Mouse (Mus musculus) gastrocnemius, adult 18-20 months (tissue): ENCODE results near the gene Cobll1. TPM values are rescaled to one million over a fixed set of nuclear protein-coding genes. Genes with fewer than 3 reads are reported as not detected.
A peak's percentile ranks its signal among the peaks of the same experiment; 100 is the strongest.

Experiments
- DNase-seq: peaks from one replicate; pipeline ENCODE4 v3.0.0; 2021; ENCODE audit warnings: low spot score
- total RNA-seq, 2 experiments: library from RNA; stranded (reverse); gene quantifications; 2 replicates each; pipeline ENCODE4 v1.2.3; 2021

Cobll1 gene
- total RNA-seq, 2 experiments from 2014 or later = 5.5 to 8.8 TPM

DNA sequence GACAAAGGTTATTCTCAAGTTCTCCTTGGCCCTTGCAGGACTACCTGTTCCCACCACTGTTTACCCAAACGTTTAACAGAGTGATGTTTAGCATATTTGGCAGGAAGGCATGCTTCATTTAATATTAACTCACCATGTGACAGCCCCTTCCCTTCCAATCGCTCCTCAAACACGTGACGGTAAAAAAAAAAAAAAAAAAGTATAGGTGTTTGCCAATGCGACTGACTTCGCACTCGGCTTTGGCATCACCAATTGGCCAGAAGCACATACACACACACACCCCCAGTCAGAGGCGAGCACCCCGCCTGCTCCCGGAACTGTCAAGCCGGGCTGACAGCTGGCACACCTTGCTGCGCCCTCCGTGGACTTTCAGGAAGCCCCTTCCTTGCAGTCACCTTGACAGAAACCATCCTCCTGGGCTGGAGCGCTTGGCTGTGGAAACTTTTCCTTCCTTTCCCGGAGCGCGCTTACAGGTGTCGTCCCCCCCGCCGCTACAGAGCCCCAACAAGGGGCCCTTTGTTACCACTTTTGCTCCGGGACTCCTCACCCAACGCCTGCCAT, 1.5 kb downstream of the Cobll1 start:
- peak; percentile 14 for DNase-seq

GRCm38 (mm10) chr2:65237116-65237515, 2.1 kb downstream of the Cobll1 start:
- DNase-seq = no peak

DNA sequence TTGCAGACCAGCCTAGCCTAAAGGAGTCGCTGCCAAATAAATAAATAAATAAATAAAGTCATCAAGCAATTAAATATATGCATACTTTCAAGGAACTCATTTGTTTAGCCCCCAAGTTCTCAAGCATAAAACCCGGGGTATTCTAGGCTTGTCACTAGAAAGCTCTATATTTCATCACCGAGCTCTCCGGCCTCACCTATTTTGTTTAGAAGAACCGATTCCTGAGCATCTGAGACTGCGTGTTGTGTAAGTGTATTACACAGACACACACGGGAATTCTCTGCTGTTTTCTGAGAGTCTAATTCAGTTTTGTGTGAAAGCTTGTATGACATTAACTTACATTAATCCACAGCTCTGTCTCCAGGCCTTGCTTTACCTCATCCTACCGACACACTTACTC, 2.6 kb downstream of the Cobll1 start:
- no peak for DNase-seq

- no peak for DNase-seq
Observed at GRCm38 (mm10) chr2:65232756-65233535, 6.3 kb downstream of the Cobll1 start.

- DNase-seq = peak; percentile 13
Observed at GRCm38 (mm10) chr2:65228426-65228825, 10.8 kb downstream of the Cobll1 start.

- no peak for DNase-seq
Observed at GRCm38 (mm10) chr2:65227898-65228290, 11.3 kb downstream of the Cobll1 start.

GRCm38 (mm10) chr2:65227154-65227897, 11.9 kb downstream of the Cobll1 start:
- no peak for DNase-seq

GRCm38 (mm10) chr2:65226494-65226893, 12.7 kb downstream of the Cobll1 start:
- DNase-seq = no peak

GRCm38 (mm10) chr2:65223956-65224735, 15.1 kb downstream of the Cobll1 start:
- no peak for DNase-seq

DNA sequence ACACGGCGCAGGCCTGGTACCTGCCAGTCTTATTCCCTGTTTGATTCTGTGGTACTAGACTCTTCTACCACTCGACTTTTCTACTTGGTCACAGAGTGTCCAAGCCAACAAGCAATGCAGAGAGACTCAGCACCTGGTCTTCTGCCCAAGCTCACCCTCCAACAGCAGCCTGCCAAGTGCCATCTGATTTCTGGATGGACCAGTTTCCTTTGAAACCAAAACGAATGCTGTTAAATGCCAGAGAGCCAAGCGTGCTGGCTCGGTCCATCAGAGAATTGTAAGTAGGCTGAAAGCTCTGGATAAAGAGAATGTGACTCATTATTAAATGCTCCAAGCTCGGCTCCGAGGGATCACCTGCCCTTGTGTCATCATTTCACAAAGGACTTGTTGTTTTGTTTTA, 16.2 kb downstream of the Cobll1 start:
- peak; percentile 14 for DNase-seq

- DNase-seq = no peak
Observed at GRCm38 (mm10) chr2:65221646-65222045, 17.6 kb downstream of the Cobll1 start.

GRCm38 (mm10) chr2:65220563-65220962, 18.6 kb downstream of the Cobll1 start:
- DNase-seq = peak; percentile 64

DNA sequence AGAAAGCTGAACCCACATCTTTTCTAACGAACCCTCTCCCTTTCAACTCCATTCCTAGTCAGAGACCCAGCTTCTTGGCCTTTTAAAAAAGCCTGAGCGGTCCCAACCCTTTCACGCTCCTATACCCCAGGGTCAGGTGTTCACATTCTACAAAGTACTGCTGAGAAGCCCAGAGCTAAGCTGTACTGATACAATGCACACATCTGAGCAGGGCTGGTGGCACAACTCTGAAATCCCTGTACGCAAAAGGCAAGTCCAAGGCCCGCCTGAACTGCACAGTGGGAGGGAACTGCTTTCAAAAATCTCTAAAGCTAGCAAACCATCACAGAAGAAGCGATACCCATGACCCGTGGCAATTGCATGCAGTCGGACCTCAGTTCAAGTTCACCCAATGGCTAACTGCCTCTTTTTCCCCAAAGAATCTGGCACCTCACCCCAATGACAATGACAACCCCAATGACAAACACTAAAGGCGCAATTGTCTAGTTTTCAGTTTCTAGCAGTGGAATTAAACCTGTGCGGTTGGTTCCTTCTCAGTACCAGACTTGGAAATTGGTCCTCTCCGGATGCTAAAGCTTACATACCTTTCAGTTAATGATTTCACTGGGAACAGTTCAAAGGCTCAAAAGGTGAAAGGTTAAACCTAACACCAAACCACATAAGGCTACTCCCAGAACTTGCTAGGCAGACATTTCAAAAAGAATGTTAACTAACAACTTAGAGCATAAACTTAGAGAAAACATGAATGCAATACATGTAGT, 19.6 kb downstream of the Cobll1 start:
- no peak for DNase-seq

GRCm38 (mm10) chr2:65218318-65218717, 20.9 kb downstream of the Cobll1 start:
- peak; percentile 52 for DNase-seq

DNA sequence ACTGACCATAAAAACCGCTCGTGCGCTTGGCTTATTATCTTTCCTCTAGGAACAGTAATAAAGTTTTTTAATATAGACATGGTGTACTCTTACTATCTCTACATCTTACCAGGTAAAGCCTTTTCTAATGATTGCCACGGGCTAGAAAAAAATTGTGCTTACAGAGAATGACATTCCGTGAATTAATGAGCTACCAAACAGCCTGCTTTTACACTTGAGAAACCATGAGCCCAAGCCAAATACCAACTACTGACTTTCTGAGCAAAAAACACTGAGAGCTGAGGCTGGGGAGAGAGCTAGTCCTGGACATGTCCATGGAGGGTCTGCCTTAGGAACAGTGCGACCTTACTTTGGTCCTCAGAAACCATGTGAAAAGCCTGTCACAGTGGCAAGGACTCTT, 21.5 kb downstream of the Cobll1 start:
- DNase-seq = no peak

DNA sequence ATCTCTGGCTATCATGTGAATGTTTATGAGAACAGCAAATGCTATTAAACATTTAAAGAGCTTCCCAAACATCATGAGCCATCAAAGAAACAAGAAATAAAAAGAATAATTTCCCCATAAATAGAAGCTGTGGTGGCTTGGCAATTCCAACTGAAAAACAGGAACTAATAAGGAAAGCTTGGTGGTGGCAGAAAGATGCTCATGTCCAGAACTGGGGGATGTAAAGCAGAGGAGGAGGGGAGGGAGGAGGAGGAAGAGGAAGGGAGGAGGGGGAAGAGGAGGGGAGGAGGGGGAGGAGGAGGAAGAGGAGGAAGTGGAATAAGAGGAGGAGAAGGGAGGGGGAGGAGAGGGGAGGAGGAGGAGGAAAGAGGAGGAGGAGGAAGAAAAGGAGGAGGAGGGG, 23.0 kb downstream of the Cobll1 start:
- DNase-seq = no peak

GRCm38 (mm10) chr2:65214556-65214955, 24.6 kb downstream of the Cobll1 start:
- DNase-seq = no peak

- no peak for DNase-seq
Observed at GRCm38 (mm10) chr2:65213675-65214074, 25.5 kb downstream of the Cobll1 start.

- DNase-seq = no peak
Observed at GRCm38 (mm10) chr2:65211620-65212019, 27.6 kb downstream of the Cobll1 start.

DNA sequence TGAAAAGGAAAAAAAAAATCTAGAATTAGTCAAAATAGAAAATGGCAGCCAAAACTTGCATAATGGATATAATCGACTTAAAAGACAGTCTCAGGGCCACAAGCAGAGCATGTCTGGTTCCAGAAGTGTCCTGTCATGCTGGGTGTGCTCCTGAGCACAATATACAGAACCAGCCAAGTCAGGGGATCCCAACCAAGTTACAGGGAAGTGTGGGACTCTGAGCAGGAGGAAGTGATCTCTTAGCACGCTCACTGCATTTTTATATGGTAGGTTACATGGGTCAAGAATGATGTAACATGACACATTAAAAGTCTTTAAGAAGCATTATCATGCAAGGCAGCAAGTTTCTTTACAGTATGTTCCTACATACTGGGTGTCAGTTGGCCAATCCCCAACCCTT, 31.5 kb downstream of the Cobll1 start:
- DNase-seq = no peak

DNA sequence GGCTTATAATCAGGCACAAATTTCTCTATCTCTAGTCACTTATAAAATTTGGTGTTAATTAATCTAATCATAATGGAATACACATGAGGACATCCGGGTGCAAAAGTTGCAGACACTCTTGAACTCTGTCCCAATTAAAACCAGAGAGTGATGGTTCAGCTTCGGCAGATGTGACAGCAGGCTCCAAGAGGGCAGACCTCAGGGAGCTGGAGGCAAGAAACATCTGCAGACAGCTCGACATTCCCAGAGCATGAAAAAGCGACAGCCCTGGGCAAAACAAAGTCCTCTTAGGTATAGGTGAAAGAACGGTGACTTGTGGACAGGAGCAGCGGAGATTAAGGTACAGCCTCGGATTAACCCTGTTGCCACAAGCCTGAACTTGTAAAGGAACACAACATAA, 35.5 kb downstream of the Cobll1 start:
- DNase-seq = no peak
